ENCODE assay signal across 8 mouse cellular contexts in genomic region chr2:51148454-51148853, GRCm38 (mm10). TPM values are rescaled to one million over a fixed set of nuclear protein-coding genes. Genes with fewer than 3 reads are reported as not detected.
DNase-seq lines count a peak whose midpoint lies in the region; ATAC-seq and TF ChIP-seq lines count a peak whose summit lies in the region.

No protein-coding gene starts in this region.

- peaks cover 15% of the 10 kb centered on the region for H3K4me1 ChIP-seq in hindbrain, embryonic 16.5 days (ENCODE audit: control insufficient read depth, insufficient read depth, low read depth, low read length)
- H3K4me1 ChIP-seq in limb, embryonic 12.5 days (replicated peaks) = peaks cover 26% of the 10 kb centered on the region
- H3K4me1 ChIP-seq in midbrain, embryonic 14.5 days (ENCODE audit: control insufficient read depth, insufficient read depth, low read length) = peaks cover 16% of the 10 kb centered on the region
- peaks cover 10% of the 10 kb centered on the region for H3K4me1 ChIP-seq in stomach, postnatal 0 days (replicated peaks; ENCODE audit: control insufficient read depth, insufficient read depth)

- under 1% methylated on average over 20 of the region's 20 CpGs for WGBS in hindbrain, embryonic 16.5 days
- WGBS in limb, embryonic 12.5 days = 1% methylated on average over 20 of the region's 20 CpGs
- 0% methylated on average over 20 of the region's 20 CpGs for WGBS in midbrain, embryonic 14.5 days
- WGBS in stomach, postnatal 0 days = under 1% methylated on average over 20 of the region's 20 CpGs

- intact Hi-C loops in gastrocnemius, adult 2 months (cut with DNase I) = loop anchor here (1.0 to 10.0 kb wide), 4 partner anchors 474 to 842 kb away; no protein-coding TSS in a partner anchor

- peak overlapping the region; percentile 89 for H3K4me3 ChIP-seq in gastrocnemius, adult 2 months
- peak overlapping the region; percentile 93 for H3K4me3 ChIP-seq in hindbrain, embryonic 16.5 days (ENCODE audit: low read length)
- H3K4me3 ChIP-seq in limb, embryonic 12.5 days (replicated peaks) = peak overlapping the region; percentile 95
- H3K4me3 ChIP-seq in midbrain, embryonic 14.5 days (replicated peaks; ENCODE audit: low read depth, low read length) = peak overlapping the region; percentile 98
- H3K4me3 ChIP-seq in stomach, postnatal 0 days (ENCODE audit: low read depth, low read length) = peak overlapping the region; percentile 92

- peak overlapping the region; percentile 90 for H3K27ac ChIP-seq in gastrocnemius, adult 2 months
- H3K27ac ChIP-seq in hindbrain, embryonic 16.5 days (ENCODE audit: low read depth, low read length) = peak overlapping the region; percentile 93
- peak overlapping the region; percentile 91 for H3K27ac ChIP-seq in limb, embryonic 12.5 days
- H3K27ac ChIP-seq in midbrain, embryonic 14.5 days (replicated peaks; ENCODE audit: low read depth, low read length) = peak overlapping the region; percentile 93
- peak overlapping the region; percentile 97 for H3K27ac ChIP-seq in stomach, postnatal 0 days (replicated peaks)

- H3K9me3 ChIP-seq in hindbrain, embryonic 16.5 days (ENCODE audit: control insufficient read depth, low read length) = no peaks in the 10 kb centered on the region
- no peaks in the 10 kb centered on the region for H3K9me3 ChIP-seq in limb, embryonic 12.5 days
- no peaks in the 10 kb centered on the region for H3K9me3 ChIP-seq in midbrain, embryonic 14.5 days (ENCODE audit: control insufficient read depth, low read length)
- H3K9me3 ChIP-seq in stomach, postnatal 0 days (ENCODE audit: control insufficient read depth, low read length) = no peaks in the 10 kb centered on the region

- H3K27me3 ChIP-seq in hindbrain, embryonic 16.5 days (replicated peaks; ENCODE audit: control insufficient read depth, insufficient read depth, low read length) = no peaks in the 10 kb centered on the region
- no peaks in the 10 kb centered on the region for H3K27me3 ChIP-seq in limb, embryonic 12.5 days
- no peaks in the 10 kb centered on the region for H3K27me3 ChIP-seq in midbrain, embryonic 14.5 days (ENCODE audit: control insufficient read depth, insufficient read depth, low read length)
- no peaks in the 10 kb centered on the region for H3K27me3 ChIP-seq in stomach, postnatal 0 days (ENCODE audit: control insufficient read depth, insufficient read depth, low read length)

- peak overlapping the region; percentile 59 for H3K4me2 ChIP-seq in hindbrain, embryonic 16.5 days (ENCODE audit: low read length)
- peak overlapping the region; percentile 74 for H3K4me2 ChIP-seq in limb, embryonic 12.5 days
- peak overlapping the region; percentile 73 for H3K4me2 ChIP-seq in midbrain, embryonic 14.5 days (ENCODE audit: low read length)
- H3K4me2 ChIP-seq in stomach, postnatal 0 days (replicated peaks; ENCODE audit: low read depth) = peak overlapping the region; percentile 77

- TF ChIP-seq EP300 in stomach, postnatal 0 days (optimal IDR thresholded peaks at IDR 0.05) = no peak

- peak overlapping the region; percentile 98 for H3K9ac ChIP-seq in hindbrain, embryonic 16.5 days (ENCODE audit: low read depth, low read length)
- H3K9ac ChIP-seq in limb, embryonic 12.5 days (replicated peaks) = peak overlapping the region; percentile 98
- H3K9ac ChIP-seq in midbrain, embryonic 14.5 days (replicated peaks; ENCODE audit: low read length) = peak overlapping the region; percentile 99
- H3K9ac ChIP-seq in stomach, postnatal 0 days (ENCODE audit: low read length) = peak overlapping the region; percentile 89

- peak; percentile 24; the same call in 1 of the 2 replicates for ATAC-seq in hindbrain, embryonic 16.5 days
- ATAC-seq in limb, embryonic 12.5 days (ENCODE audit: insufficient number of reproducible peaks, insufficient read depth, low FRiP score, low TSS enrichment, low read depth) = no peak
- peak; percentile 12; the same call in 1 of the 2 replicates for ATAC-seq in midbrain, embryonic 14.5 days (ENCODE audit: low FRiP score, low TSS enrichment)
- ATAC-seq in stomach, postnatal 0 days (ENCODE audit: low FRiP score, low TSS enrichment) = no peak

- TF ChIP-seq CTCF in gastrocnemius, adult 2 months (IDR thresholded peaks at IDR 0.05) = no peak
- TF ChIP-seq CTCF in stomach, postnatal 0 days (IDR thresholded peaks at IDR 0.05; ENCODE audit: low read depth) = peak; percentile 21; the same call in 1 of the 2 replicates

- peak; percentile 60 for DNase-seq in gastrocnemius, adult 2 months
- no peak for DNase-seq in gastrocnemius, postnatal 25 days
- peak; percentile 25 for DNase-seq in cerebellum, adult 8-10 months
- DNase-seq in gastrocnemius, postnatal 10 days = peak; percentile 45
- peak; percentile 71 for DNase-seq in midbrain, embryonic 14.5 days
- DNase-seq in stomach, postnatal 0 days (ENCODE audit: low spot score) = peak; percentile 53

- no peaks in the 10 kb centered on the region for H3K36me3 ChIP-seq in hindbrain, embryonic 16.5 days (ENCODE audit: control insufficient read depth, insufficient read depth, low read length)
- peaks cover 11% of the 10 kb centered on the region; the same call in 1 of the 2 replicates for H3K36me3 ChIP-seq in limb, embryonic 12.5 days
- peaks cover 5% of the 10 kb centered on the region for H3K36me3 ChIP-seq in midbrain, embryonic 14.5 days (ENCODE audit: control insufficient read depth, insufficient read depth, low read length)
- H3K36me3 ChIP-seq in stomach, postnatal 0 days (ENCODE audit: control insufficient read depth, insufficient read depth, low read length) = no peaks in the 10 kb centered on the region

RNA-seq across cellular contexts. Expression of gene Rnd3, which starts 0.5 kb away (rescaled TPM):
- 1 to 10 TPM; 5.3 to 6.4 TPM for total RNA-seq in gastrocnemius, adult 2 months (2021)
- 10 to 100 TPM in 1 of 2 experiments, 1 to 10 TPM in 1; 9.3 to 10.5 TPM for total RNA-seq in gastrocnemius, postnatal 25 days (2021)
- 10 to 100 TPM; 17.8 to 23.4 TPM for total RNA-seq in gastrocnemius, postnatal 10 days (2021)
- 82.6 and 106 TPM in 2 replicates for polyA plus RNA-seq in hindbrain, embryonic 16.5 days (2015; fragmentation: Nextera tagmentation; extraction: Ambion mirVana)
- 142 and 150 TPM in 2 replicates for polyA plus RNA-seq in limb, embryonic 12.5 days (2016; fragmentation: Nextera tagmentation; extraction: Ambion mirVana)
- polyA plus RNA-seq in midbrain, embryonic 14.5 days (2014; fragmentation: Nextera tagmentation; extraction: Ambion mirVana) = 210 and 322 TPM in 2 replicates
- polyA plus RNA-seq in stomach, postnatal 0 days (2015; fragmentation: Nextera tagmentation; extraction: Ambion mirVana) = 34.5 and 37.0 TPM in 2 replicates

Comparison
In these comparisons a context has a peak if more than half of its experiments do, and no peak if none do; other contexts are left out.
1. ATAC-seq: peak in hindbrain, embryonic 16.5 days (single experiment) and midbrain, embryonic 14.5 days (single experiment); none in limb, embryonic 12.5 days (single experiment) and stomach, postnatal 0 days (single experiment).
2. Peak in every context shown above with its lines, with median percentiles within 50 percentile points of each other: H3K27ac ChIP-seq, H3K4me3 ChIP-seq, H3K4me2 ChIP-seq and H3K9ac ChIP-seq.